Mouse (Mus musculus): Measurements from ENCODE around the gene Vegfd.

GRCm38 (mm10) chrX:164431133-164431532, 58.0 kb downstream of the Vegfd start:
- TF ChIP-seq POLR2A (IDR thresholded peaks at IDR 0.05; ENCODE audit: borderline replicate concordance, extremely low read depth, insufficient read depth, insufficient read length, poor library complexity, severe bottlenecking) (no peak), CTCF (IDR thresholded peaks at IDR 0.05; ENCODE audit: borderline replicate concordance, extremely low read depth, insufficient read depth, insufficient read length) (no peak)

All from brain, embryonic 14.5 days (tissue).